Mouse (Mus musculus) C2C12 (cell line): ENCODE data around the gene Ell3.

Experiments used
- CTCF ChIP-seq: IDR thresholded peaks from one replicate; pipeline ENCODE4 v1.5.1; 2011; ENCODE audit not compliant: control insufficient read depth, insufficient read depth, insufficient read length
- MYOG ChIP-seq: IDR thresholded peaks from one replicate; pipeline ENCODE4 v1.6.1; 2011; ENCODE audit not compliant: control insufficient read depth, insufficient read length; ENCODE audit errors: extremely low read depth

GRCm38 (mm10) chr2:121480498-121480897 lies 36.4 kb upstream of the Ell3 start:
- TF ChIP-seq CTCF (peak; percentile 17), MYOG (no peak)
